Mouse (Mus musculus): ENCODE data around the gene Rtp4. TPM values are rescaled to one million over a fixed set of nuclear protein-coding genes. Genes with fewer than 3 reads are reported as not detected.

Gene Rtp4
- polyA plus RNA-seq, 1 experiment from 2014 or later, result 2.9 TPM

DNA sequence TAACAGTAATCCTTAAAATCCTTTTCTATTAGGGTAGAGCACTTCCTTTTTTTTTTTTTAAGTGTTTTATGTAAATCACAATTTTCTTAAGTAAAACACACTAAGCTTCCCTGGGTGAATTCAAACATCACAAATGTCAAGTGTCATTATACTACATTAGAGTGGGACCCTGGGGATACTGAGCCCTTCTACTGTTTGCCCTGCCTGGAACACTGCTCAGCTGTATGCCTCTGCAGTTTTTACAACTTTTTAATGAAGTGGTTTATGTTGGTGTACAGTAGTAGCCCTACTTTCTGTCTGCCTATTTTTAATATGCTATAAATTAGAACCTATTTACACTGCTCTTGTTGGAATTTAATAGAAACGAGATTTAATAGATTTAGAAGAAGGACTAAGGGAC lies 22.2 kb upstream of the Rtp4 start:
- Histone ChIP-seq H3K27ac (replicated peaks) (no peak overlapping the region), H3K27me3 (peaks cover 3% of the 10 kb centered on the region; the same call in 1 of the 2 replicates), H3K4me1 (peaks cover 16% of the 10 kb centered on the region), H3K4me3 (no peak overlapping the region), H3K4me2 (replicated peaks) (no peak overlapping the region), H3K9ac (replicated peaks) (no peak overlapping the region), H3K9me3 (no peaks in the 10 kb centered on the region), H3K36me3 (peaks cover 20% of the 10 kb centered on the region)
- WGBS, result 75% methylated on average over 1 of the region's 1 CpGs
- ATAC-seq (ENCODE audit: low FRiP score, low read depth), result no peak

DNA sequence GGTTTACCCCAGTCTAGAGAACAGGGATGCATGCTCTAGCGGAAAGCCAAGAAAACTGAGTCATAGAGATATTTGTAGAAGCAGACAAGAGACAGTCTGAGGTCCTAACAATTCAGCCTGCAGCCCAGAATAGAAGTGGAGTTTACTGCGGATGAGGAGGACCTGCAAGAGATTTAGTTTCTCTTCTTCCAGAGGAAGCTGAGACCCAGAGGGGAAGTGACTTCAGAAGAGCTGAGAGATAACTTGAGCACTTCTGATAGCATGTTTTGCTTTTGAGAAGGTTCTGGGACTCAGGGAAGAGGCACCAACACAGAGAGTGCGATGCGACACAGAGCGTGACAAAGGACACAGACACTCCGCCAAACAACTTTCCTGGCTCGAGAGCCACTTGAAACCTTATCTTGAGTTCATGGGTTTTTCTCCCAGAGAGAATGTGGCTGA lies 21.4 kb upstream of the Rtp4 start:
- no peak for ATAC-seq (ENCODE audit: low FRiP score, low read depth)
- H3K9me3 ChIP-seq, result no peaks in the 10 kb centered on the region
- H3K4me1 ChIP-seq, result peaks cover 22% of the 10 kb centered on the region
- WGBS, result 82% methylated on average over 7 of the region's 7 CpGs
- peaks cover 3% of the 10 kb centered on the region; the same call in 1 of the 2 replicates for H3K27me3 ChIP-seq
- H3K36me3 ChIP-seq, result peaks cover 16% of the 10 kb centered on the region
- H3K27ac ChIP-seq (replicated peaks), result no peak overlapping the region
- no peak overlapping the region for H3K4me2 ChIP-seq (replicated peaks)
- H3K9ac ChIP-seq (replicated peaks), result no peak overlapping the region
- H3K4me3 ChIP-seq, result no peak overlapping the region

- no peaks in the 10 kb centered on the region for H3K9me3 ChIP-seq
- H3K4me1 ChIP-seq, result peaks cover 40% of the 10 kb centered on the region
- WGBS, result 92% methylated on average over 5 of the region's 5 CpGs
- no peak overlapping the region for H3K9ac ChIP-seq (replicated peaks)
- no peak overlapping the region for H3K27ac ChIP-seq (replicated peaks)
- no peak for ATAC-seq (ENCODE audit: low FRiP score, low read depth)
- no peak overlapping the region for H3K4me3 ChIP-seq
- H3K4me2 ChIP-seq (replicated peaks), result no peak overlapping the region
- 0 out of 2 replicates have a peak, but pooled peaks cover 2% of the 10 kb centered on the region for H3K36me3 ChIP-seq
- peaks cover 3% of the 10 kb centered on the region; the same call in 1 of the 2 replicates for H3K27me3 ChIP-seq
Measured at GRCm38 (mm10) chr16:23500558-23500957, 19.5 kb upstream of the Rtp4 start.

DNA sequence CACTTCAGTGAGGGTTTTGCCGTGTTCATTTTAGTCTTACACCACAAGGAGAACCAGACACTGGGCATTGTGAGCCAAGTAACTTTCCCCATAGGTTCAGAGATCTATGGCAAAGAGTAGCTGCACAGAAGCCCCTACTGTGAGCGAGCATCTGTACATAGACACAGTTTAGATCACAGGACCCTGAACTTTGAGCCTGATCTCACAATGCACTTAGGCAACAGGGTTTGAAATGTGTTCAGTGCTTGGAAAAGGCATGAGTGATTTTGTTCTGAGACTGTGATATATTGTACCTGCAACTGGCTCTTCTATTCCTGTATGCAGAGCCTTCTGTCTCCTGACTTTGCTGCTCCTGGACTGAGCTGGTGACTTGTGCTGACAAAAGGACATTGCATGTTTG lies 18.8 kb upstream of the Rtp4 start:
- no peak overlapping the region for H3K4me3 ChIP-seq
- H3K36me3 ChIP-seq, result no peaks in the 10 kb centered on the region
- no peak overlapping the region for H3K27ac ChIP-seq (replicated peaks)
- 88% methylated on average over 2 of the region's 2 CpGs for WGBS
- H3K4me2 ChIP-seq (replicated peaks), result no peak overlapping the region
- no peak overlapping the region for H3K9ac ChIP-seq (replicated peaks)
- peaks cover 48% of the 10 kb centered on the region for H3K4me1 ChIP-seq
- H3K9me3 ChIP-seq, result no peaks in the 10 kb centered on the region
- no peak for ATAC-seq (ENCODE audit: low FRiP score, low read depth)
- H3K27me3 ChIP-seq, result peaks cover 3% of the 10 kb centered on the region; the same call in 1 of the 2 replicates

DNA sequence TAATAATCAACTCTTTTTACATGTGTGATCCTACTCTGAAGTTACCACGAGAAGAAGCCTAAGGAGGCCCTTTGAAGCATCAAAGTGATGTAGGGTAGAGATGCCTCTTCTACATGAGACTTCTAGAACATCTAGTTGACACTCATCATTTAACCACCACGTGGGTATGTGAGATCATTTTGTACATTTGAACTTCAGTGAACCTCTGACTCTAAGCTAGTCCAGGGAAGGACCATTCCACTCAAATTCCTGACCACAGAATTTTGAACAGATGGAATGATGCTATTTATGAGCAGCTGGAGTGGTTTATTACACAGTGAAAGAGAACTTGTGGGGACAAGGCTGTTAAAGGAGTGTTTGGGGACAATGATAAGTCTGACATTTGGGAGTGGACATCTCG lies 17.6 kb upstream of the Rtp4 start:
- Histone ChIP-seq H3K4me2 (replicated peaks) (no peak overlapping the region), H3K4me3 (no peak overlapping the region), H3K27me3 (peaks cover 3% of the 10 kb centered on the region; the same call in 1 of the 2 replicates), H3K9me3 (no peaks in the 10 kb centered on the region), H3K27ac (replicated peaks) (no peak overlapping the region), H3K9ac (replicated peaks) (no peak overlapping the region), H3K4me1 (peaks cover 45% of the 10 kb centered on the region), H3K36me3 (no peaks in the 10 kb centered on the region)
- no peak for ATAC-seq (ENCODE audit: low FRiP score, low read depth)
- 85% methylated on average over 3 of the region's 3 CpGs for WGBS

DNA sequence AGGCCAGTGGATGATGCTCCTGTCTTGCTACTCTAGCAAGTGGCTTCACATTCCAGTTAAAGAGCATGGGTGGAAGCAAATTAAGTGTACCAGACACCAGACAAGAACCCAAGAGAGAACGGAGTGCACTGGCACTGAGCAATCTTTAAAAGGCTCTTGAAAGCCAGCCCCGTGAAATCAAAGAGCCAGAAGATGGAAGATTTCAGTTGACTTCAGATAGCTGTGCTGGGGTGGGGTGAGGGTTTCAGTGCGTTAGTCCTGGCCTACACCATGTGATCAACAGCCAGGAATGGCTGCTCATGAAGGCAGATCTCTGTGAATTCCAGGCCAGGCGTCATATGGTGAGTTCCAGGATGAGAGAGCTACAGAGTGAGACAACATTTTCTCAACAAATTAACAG lies 16.7 kb upstream of the Rtp4 start:
- Histone ChIP-seq H3K27me3 (peaks cover 3% of the 10 kb centered on the region; the same call in 1 of the 2 replicates), H3K4me2 (replicated peaks) (no peak overlapping the region), H3K4me3 (no peak overlapping the region), H3K9ac (replicated peaks) (no peak overlapping the region), H3K36me3 (no peaks in the 10 kb centered on the region), H3K4me1 (peaks cover 38% of the 10 kb centered on the region), H3K9me3 (no peaks in the 10 kb centered on the region), H3K27ac (replicated peaks) (no peak overlapping the region)
- WGBS, result 76% methylated on average over 4 of the region's 4 CpGs
- ATAC-seq (ENCODE audit: low FRiP score, low read depth), result no peak

GRCm38 (mm10) chr16:23504320-23504744 lies 15.8 kb upstream of the Rtp4 start:
- no peaks in the 10 kb centered on the region for H3K9me3 ChIP-seq
- peaks cover 3% of the 10 kb centered on the region; the same call in 1 of the 2 replicates for H3K27me3 ChIP-seq
- no peaks in the 10 kb centered on the region for H3K36me3 ChIP-seq
- H3K4me2 ChIP-seq (replicated peaks), result peak overlapping the region; percentile 14
- H3K27ac ChIP-seq (replicated peaks), result peak overlapping the region; percentile 82
- no peak overlapping the region for H3K4me3 ChIP-seq
- 10% methylated on average over 3 of the region's 3 CpGs for WGBS
- peak; percentile 97 for ATAC-seq (ENCODE audit: low FRiP score, low read depth)
- H3K4me1 ChIP-seq, result peaks cover 38% of the 10 kb centered on the region
- no peak overlapping the region for H3K9ac ChIP-seq (replicated peaks)

DNA sequence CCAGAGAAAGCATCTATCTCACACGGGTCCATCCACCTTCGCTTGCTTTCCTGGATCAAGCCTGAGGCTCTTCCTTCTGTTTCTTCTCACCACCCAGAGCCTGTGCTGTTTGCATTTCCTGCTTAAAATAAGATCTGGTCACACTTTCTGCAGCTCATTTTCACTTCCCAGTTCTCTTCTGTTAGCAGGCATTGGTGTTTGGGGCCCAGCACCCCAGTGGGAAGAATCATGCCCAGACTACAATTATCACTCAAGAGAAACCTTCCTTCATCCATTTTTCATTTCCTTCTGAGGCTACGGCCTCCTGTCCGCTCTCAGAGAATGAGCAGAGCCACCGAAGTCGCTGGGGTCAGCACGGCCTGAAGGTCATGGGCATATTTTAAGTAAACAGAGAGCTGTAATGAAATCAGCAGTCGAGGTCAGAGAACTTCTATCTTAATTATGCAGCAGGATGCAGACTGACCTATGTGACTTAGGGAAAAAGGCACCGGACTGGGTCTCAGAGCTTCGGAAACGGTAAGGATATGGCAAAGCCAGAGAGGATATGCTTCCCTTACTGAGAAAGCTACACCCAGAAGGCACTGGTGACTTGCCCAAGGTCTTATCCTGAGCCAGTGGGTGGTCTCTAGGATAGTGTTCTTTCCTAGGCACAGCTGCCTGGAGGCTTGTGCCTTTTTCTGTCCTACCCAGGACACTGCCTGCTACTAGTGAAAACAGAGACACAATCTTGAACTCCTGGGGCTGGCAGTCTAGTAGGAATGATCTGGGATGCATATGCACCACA lies 14.0 kb upstream of the Rtp4 start:
- Histone ChIP-seq H3K27ac (replicated peaks) (peak overlapping the region; percentile 82; the same call in 1 of the 2 replicates), H3K4me1 (peaks cover 39% of the 10 kb centered on the region), H3K9me3 (no peaks in the 10 kb centered on the region), H3K4me3 (no peak overlapping the region), H3K27me3 (no peaks in the 10 kb centered on the region; the same call in 1 of the 2 replicates), H3K4me2 (replicated peaks) (no peak overlapping the region), H3K9ac (replicated peaks) (no peak overlapping the region), H3K36me3 (peaks cover 4% of the 10 kb centered on the region)
- ATAC-seq (ENCODE audit: low FRiP score, low read depth), result no peak
- 57% methylated on average over 11 of the region's 11 CpGs for WGBS

DNA sequence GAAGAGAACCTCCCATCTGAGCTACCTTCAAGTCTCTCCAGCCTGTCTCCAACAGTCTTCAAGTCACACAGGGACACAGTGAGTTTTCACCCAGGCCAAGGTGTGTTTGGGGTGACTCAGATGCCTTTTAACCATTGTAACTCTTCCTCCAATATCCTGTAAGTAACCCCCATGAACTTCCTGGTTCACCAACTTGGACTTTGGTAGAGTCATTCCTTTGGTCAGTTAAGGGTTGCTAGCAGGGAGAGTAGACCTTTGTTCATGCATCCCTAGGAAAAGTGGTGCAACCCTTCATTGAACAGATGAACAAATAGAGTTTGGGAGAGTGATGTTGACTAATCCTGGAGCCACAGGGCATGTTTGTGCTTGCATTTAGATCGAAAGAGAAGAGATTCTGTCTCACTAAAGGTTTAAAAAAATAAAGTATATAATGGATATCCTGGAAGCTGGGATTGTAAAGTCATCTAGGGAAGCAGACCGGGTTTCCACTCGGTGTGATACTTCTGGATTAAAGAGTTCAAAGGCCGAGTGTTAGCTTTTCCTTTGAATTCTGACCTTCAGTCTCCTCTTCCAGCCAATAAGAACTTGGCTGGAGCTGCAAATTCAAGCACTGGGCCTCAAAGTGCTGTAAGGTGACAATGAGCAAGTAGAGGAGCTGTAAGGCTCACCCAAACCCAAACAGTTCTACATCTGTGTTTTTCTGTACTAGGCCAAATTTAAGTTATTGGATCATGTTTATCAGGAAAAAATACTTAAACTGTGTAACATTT lies 8.7 kb upstream of the Rtp4 start:
- no peak for ATAC-seq (ENCODE audit: low FRiP score, low read depth)
- Histone ChIP-seq H3K4me2 (replicated peaks) (no peak overlapping the region), H3K27me3 (no peaks in the 10 kb centered on the region), H3K36me3 (peaks cover 27% of the 10 kb centered on the region), H3K9me3 (no peaks in the 10 kb centered on the region), H3K4me1 (0 out of 2 replicates have a peak, but pooled peaks cover 7% of the 10 kb centered on the region), H3K9ac (replicated peaks) (no peak overlapping the region), H3K27ac (replicated peaks) (no peak overlapping the region), H3K4me3 (no peak overlapping the region)
- 72% methylated on average over 4 of the region's 4 CpGs for WGBS

GRCm38 (mm10) chr16:23513401-23513800 lies 6.7 kb upstream of the Rtp4 start:
- H3K9me3 ChIP-seq, result no peaks in the 10 kb centered on the region
- 89% methylated on average over 1 of the region's 1 CpGs for WGBS
- H3K4me3 ChIP-seq, result no peak overlapping the region
- H3K27me3 ChIP-seq, result no peaks in the 10 kb centered on the region
- H3K4me2 ChIP-seq (replicated peaks), result no peak overlapping the region
- ATAC-seq (ENCODE audit: low FRiP score, low read depth), result no peak
- peaks cover 11% of the 10 kb centered on the region for H3K4me1 ChIP-seq
- no peak overlapping the region for H3K9ac ChIP-seq (replicated peaks)
- H3K27ac ChIP-seq (replicated peaks), result no peak overlapping the region
- peaks cover 27% of the 10 kb centered on the region for H3K36me3 ChIP-seq

DNA sequence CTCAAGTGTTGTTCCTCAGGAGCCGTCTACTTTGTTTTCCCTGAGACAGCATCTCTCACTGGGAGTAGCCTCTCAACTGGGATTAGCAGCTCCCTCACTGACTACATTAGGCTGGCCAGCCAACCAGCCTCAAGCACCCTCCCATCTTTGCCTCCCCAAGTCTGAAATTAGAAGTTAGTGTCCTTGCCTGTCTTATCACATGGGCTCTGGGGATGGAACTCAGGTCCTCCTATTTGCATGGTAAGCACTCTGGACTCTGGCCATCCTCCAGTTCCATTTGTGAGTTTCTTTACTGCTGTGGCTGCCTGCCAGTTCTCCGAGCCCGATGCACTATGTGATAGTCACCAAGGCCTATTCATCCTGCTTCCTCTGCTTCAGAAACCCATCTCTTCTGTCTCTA lies 4.3 kb upstream of the Rtp4 start:
- H3K36me3 ChIP-seq, result peaks cover 27% of the 10 kb centered on the region
- no peak for ATAC-seq (ENCODE audit: low FRiP score, low read depth)
- no peaks in the 10 kb centered on the region for H3K27me3 ChIP-seq
- no peaks in the 10 kb centered on the region for H3K9me3 ChIP-seq
- peaks cover 27% of the 10 kb centered on the region for H3K4me1 ChIP-seq
- H3K27ac ChIP-seq (replicated peaks), result no peak overlapping the region
- 72% methylated on average over 3 of the region's 3 CpGs for WGBS
- H3K9ac ChIP-seq (replicated peaks), result no peak overlapping the region
- no peak overlapping the region for H3K4me2 ChIP-seq (replicated peaks)
- no peak overlapping the region for H3K4me3 ChIP-seq

GRCm38 (mm10) chr16:23516606-23517005 lies 3.5 kb upstream of the Rtp4 start:
- Histone ChIP-seq H3K4me2 (replicated peaks) (no peak overlapping the region), H3K27ac (replicated peaks) (no peak overlapping the region), H3K9me3 (no peaks in the 10 kb centered on the region), H3K36me3 (peaks cover 19% of the 10 kb centered on the region), H3K9ac (replicated peaks) (no peak overlapping the region), H3K4me1 (peaks cover 35% of the 10 kb centered on the region), H3K27me3 (no peaks in the 10 kb centered on the region), H3K4me3 (no peak overlapping the region)
- no peak for ATAC-seq (ENCODE audit: low FRiP score, low read depth)
- WGBS, result 81% methylated on average over 2 of the region's 2 CpGs

Data from midbrain, embryonic 12.5 days (tissue).